Mouse (Mus musculus): ENCODE data around the gene Mettl14.

Mettl14 gene

GRCm38 (mm10) chr3:123320341-123320740 lies 65.6 kb downstream of the Mettl14 start:
- DNase-seq (ENCODE audit: low spot score): no peak

Measured in ovary, adult 18-20 months (tissue).